Mouse (Mus musculus): ENCODE measurements around the gene Crebbp.

Crebbp gene

GRCm38 (mm10) chr16:4045524-4045923, 168.3 kb downstream of the Crebbp start:
- no peak for DNase-seq (ENCODE audit: low spot score)

DNA sequence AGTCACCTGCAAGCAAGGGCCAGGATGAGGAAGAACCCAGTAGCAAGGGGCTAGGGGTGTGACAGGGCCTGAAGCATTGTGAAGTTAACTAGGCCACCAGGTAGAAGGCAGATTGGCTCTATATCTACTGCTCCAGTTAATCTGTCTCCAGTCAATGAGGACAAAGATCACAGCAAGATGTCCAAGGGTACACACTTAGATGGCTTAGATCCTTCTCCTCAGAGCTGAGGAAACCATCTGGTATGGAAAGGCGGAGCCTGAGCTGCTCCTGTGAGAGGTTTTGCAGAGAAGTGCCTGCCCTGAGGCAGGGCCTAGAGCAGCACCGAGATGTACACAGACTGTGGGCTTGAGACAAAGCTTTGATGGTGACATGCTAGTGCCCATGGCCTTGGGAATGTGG, 169.7 kb downstream of the Crebbp start:
- no peak for DNase-seq (ENCODE audit: low spot score)

DNA sequence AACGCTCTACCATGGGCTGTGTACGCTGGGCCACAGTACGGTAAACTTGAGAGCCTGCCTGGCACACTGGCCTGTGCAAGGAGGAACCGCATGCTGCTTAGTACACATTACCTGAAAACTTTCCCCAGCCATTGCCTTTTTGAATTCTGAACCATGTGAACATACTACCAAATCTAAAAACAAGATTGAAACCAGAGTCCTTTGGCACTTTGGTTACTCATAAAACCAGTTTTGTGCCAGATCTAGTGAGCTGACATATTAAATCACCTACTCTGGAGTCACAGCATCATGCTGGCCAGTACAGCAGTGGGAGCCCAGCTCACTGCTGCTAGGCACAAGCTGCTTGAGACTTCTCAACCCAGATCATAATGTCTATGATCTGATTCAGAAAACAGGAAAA, 172.2 kb downstream of the Crebbp start:
- no peak for DNase-seq (ENCODE audit: low spot score)

DNA sequence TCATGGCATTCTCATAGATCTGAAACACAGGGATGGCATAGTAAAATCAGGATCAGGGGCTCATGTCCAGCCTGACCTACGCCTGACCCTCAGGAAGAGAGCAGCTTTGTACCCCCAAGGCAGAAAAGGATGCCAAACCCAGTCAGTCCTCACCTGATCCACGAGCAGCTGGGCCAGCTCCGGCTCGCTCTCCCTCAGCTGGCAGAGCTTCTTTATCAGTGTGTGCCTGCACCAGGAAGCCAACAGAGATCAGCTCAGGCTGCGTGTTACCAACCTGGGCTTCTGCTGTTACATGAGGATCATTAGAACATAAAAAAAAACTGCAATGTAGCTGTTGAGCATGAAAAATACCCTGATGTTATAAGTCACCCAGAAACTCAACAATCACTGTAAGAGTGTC, 173.6 kb downstream of the Crebbp start:
- no peak for DNase-seq (ENCODE audit: low spot score)

DNA sequence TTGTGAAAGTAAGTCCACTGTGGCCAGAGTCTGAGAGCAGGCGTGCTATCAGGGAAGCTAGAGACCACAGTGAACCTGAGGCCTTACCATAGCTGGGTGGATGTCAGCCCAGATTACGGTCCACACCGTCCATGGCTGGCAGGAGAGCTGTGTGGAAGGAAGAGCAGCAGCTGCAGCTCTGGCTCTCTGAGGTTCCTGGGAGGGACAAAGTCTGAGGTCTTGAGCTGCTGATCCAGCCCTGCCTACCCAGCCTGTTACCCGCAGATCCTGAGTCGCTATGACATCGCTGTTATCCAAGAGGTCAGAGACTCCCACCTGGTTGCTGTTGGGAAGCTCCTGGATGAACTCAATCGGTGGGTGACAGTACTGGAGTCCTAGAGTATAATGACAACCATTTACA, 176.1 kb downstream of the Crebbp start:
- DNase-seq (ENCODE audit: low spot score), result no peak

GRCm38 (mm10) chr16:4036807-4037206, 177.0 kb downstream of the Crebbp start, which contains the start of gene Dnase1:
Gene Dnase1 (plus strand): TSS chr16:4036942.
- no peak for DNase-seq (ENCODE audit: low spot score)

- no peak for DNase-seq (ENCODE audit: low spot score)
These were observed 178.2 kb downstream of the Crebbp start for GRCm38 (mm10) chr16:4035575-4035974.

DNA sequence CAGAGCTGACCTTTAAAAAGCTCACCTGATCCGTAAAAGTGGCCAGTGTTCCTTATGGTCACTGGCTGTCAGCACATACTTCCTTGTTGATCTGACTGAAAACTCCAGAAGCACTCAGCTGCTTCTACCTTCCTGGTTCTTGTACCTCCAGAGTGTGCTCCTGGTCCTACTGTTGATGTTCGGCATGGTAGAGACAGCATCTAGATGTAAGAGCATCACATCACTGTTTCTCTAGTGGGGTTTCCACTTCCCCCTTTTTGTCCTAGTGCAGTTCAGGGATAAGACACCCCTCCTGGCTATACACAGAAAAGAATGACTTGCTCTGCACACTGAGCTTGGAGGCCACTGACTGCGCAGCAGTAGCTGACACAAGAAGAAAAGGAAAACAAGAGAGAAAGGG, 179.3 kb downstream of the Crebbp start:
- DNase-seq (ENCODE audit: low spot score), result no peak

DNA sequence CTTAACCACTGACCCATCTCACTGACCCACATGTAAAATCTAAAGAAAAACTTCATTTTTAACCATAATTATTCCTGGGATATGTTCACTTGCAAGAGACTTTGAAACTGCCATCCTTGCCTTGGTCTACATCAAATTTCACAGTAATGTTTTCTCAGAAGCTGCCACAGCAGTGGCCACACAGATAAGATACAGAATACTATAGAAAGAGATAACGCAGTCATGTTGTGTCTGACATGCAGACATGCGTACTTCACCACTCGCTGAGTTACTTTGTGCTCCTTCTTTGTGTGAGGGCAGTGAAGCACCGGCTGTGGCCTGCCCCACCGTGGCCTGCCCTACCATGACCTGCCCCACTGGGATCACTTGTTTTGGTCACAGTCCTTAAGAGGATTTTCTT, 179.8 kb downstream of the Crebbp start:
- DNase-seq (ENCODE audit: low spot score), result no peak

- DNase-seq (ENCODE audit: low spot score), result no peak
These were observed 181.5 kb downstream of the Crebbp start for GRCm38 (mm10) chr16:4032341-4032748.

GRCm38 (mm10) chr16:4031441-4032274, 182.1 kb downstream of the Crebbp start:
- DNase-seq (ENCODE audit: low spot score), result no peak
